Mouse (Mus musculus) stomach, postnatal 0 days (tissue): ENCODE results near the gene Zfp358.

Experiments used
- CTCF ChIP-seq: IDR thresholded peaks from 2 replicates; pipeline ENCODE4 v1.5.1; 2016; ENCODE audit warnings: antibody characterized with exemption, low read depth, mild to moderate bottlenecking, moderate library complexity
- EP300 ChIP-seq: optimal IDR thresholded peaks from 2 replicates; pipeline ENCODE3; 2016; ENCODE audit warnings: antibody characterized with exemption

GRCm38 (mm10) chr8:3480221-3480785 is 12.6 kb upstream of the Zfp358 start:
- TF ChIP-seq CTCF (no peak), EP300 (no peak)
